Mouse (Mus musculus): ENCODE measurements at regions not wholly inside any gene's neighbourhood (a gene's known extent, or its start where the extent isn't known, plus 50 kb on each side); places are given as distances from the start of the nearest gene placed in this dataset.
"Not testable (repeated sequence)": the region's sequence is repeated elsewhere in the genome, so short reads cannot be mapped to it uniquely, and the experiment has no call there.

DNA sequence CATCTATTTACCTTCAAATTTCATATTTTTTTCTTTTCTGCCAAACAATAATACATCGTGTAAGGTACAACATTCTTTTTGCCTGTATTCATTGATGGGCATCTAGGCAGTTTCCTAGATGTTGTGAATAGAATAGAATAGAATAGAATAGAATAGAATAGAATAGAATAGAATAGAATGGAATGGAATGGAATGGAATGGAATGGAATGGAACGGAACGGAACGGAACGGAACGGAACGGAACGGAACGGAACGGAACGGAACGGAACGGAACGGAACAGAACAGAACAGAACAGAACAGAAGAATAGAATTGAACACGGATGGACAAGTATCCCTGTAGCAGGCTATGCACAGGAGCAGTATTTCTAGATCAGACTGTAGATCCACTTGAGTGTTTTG lies 131.0 kb downstream of the Pou4f1 start:
- TF ChIP-seq CTCF (IDR thresholded peaks at IDR 0.05; ENCODE audit: borderline replicate concordance, extremely low read depth, insufficient read depth, insufficient read length); POLR2A (IDR thresholded peaks at IDR 0.05; ENCODE audit: borderline replicate concordance, extremely low read depth, insufficient read depth, insufficient read length, poor library complexity, severe bottlenecking): not testable (repeated sequence)
